Mouse (Mus musculus): Measurements from ENCODE around the gene Ttll11. TPM values are rescaled to one million over a fixed set of nuclear protein-coding genes. Genes with fewer than 3 reads are reported as not detected.

Gene Ttll11
- polyA plus RNA-seq, 1 experiment from 2014 or later, result 5.7 TPM

DNA sequence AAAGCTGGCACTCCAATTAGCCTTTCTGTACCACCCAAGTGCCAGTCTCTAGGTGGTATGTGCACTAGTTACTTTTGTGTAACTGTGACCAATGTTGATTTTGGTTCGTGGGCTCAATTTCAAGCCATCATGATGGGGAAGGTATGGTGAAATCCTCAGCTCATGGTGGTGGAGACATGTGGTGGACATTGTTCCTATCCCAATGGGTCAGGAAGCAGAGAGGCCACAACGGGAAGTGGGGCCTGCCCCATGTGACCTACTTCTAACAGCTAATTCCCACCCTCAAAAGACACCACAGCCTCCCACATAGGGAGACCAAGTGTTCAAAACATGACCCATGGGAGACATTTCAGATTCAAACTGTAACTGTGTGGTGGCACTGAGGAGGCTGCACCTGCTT is 17.0 kb upstream of the Ttll11 start:
- ATAC-seq (ENCODE audit: low FRiP score), result no peak
- H3K27ac ChIP-seq (replicated peaks), result no peak overlapping the region
- no peaks in the 10 kb centered on the region for H3K36me3 ChIP-seq
- no peak overlapping the region for H3K4me3 ChIP-seq (replicated peaks)
- no peaks in the 10 kb centered on the region for H3K27me3 ChIP-seq (replicated peaks)
- H3K4me2 ChIP-seq, result no peak overlapping the region
- H3K4me1 ChIP-seq, result no peaks in the 10 kb centered on the region
- no peak overlapping the region for H3K9ac ChIP-seq (replicated peaks)
- WGBS, result 80% methylated on average over 2 of the region's 2 CpGs
- H3K9me3 ChIP-seq (replicated peaks), result no peaks in the 10 kb centered on the region

DNA sequence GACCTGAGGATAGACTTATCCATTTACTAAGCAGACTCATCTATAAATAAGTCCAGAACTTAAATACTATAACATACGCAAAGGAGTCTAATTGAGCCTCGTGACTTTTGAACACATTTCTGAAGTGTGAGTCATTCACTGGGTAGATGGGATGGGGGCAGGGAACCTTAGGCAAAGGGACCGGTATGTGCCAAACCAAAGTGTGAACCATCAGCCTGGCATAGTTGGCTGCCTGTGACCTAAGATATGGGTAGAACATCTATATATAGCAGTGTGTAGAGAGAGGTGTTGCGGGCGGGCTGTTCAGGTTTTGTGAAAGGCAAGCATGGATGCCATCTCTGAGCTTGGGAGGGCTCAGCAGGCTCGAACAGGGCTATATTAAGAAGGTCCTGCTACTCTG is 14.6 kb upstream of the Ttll11 start:
- H3K27ac ChIP-seq (replicated peaks), result no peak overlapping the region
- H3K27me3 ChIP-seq (replicated peaks), result no peaks in the 10 kb centered on the region
- 89% methylated on average over 6 of the region's 6 CpGs for WGBS
- ATAC-seq (ENCODE audit: low FRiP score), result no peak
- H3K36me3 ChIP-seq, result no peaks in the 10 kb centered on the region
- no peak overlapping the region for H3K4me3 ChIP-seq (replicated peaks)
- H3K9ac ChIP-seq (replicated peaks), result no peak overlapping the region
- H3K9me3 ChIP-seq (replicated peaks), result no peaks in the 10 kb centered on the region
- H3K4me2 ChIP-seq, result no peak overlapping the region
- H3K4me1 ChIP-seq, result no peaks in the 10 kb centered on the region

DNA sequence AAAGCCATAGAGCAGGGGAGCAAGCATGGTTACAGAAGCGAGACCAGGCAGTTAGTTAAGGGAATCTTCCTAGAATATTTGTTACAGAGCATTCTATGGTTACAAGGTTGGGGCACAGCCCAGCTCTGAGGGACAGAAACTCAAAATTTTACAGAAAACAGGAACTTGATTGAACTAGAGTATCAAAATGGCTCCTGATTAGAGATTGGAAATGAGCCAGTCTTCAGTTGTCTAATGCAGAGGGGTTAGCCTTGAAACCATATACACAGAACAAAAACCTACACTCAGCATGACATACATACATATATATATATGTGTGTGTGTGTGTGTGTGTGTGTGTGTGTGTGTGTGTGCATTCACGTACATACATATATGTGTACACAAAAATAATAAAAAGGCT is 13.8 kb upstream of the Ttll11 start:
- Histone ChIP-seq H3K36me3 (no peaks in the 10 kb centered on the region), H3K4me2 (no peak overlapping the region), H3K4me1 (no peaks in the 10 kb centered on the region), H3K9ac (replicated peaks) (no peak overlapping the region), H3K4me3 (replicated peaks) (no peak overlapping the region), H3K27ac (replicated peaks) (no peak overlapping the region), H3K9me3 (replicated peaks) (no peaks in the 10 kb centered on the region), H3K27me3 (replicated peaks) (0 out of 2 replicates have a peak, but pooled peaks cover 1% of the 10 kb centered on the region)
- ATAC-seq (ENCODE audit: low FRiP score), result no peak
- 92% methylated on average over 2 of the region's 2 CpGs for whole genome bisulfite sequencing

DNA sequence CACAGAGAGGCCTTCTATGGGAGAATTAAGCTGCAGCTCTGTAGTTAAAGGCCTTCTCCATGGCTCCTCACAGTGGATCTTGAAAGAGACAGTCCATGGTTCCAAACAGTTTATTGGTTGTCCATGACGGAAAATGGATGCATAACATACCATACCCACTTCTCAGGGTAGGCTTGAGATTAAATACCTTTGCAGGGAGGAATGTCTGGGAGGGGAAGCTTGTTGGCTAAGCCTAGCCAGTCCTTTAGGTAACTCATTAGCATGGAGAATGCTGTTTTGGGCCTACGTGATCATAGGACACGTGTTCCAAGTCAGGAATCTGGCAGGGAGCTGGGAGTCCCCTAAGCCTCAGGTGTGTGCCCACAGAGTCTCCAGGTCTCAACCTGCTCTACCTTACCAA is 12.5 kb upstream of the Ttll11 start:
- 90% methylated on average over 3 of the region's 3 CpGs for WGBS
- 0 out of 2 replicates have a peak, but pooled peaks cover 3% of the 10 kb centered on the region for H3K27me3 ChIP-seq (replicated peaks)
- no peaks in the 10 kb centered on the region for H3K9me3 ChIP-seq (replicated peaks)
- no peak overlapping the region for H3K27ac ChIP-seq (replicated peaks)
- no peak overlapping the region for H3K4me2 ChIP-seq
- H3K36me3 ChIP-seq, result no peaks in the 10 kb centered on the region
- no peak overlapping the region for H3K9ac ChIP-seq (replicated peaks)
- ATAC-seq (ENCODE audit: low FRiP score), result no peak
- H3K4me3 ChIP-seq (replicated peaks), result no peak overlapping the region
- no peaks in the 10 kb centered on the region for H3K4me1 ChIP-seq

DNA sequence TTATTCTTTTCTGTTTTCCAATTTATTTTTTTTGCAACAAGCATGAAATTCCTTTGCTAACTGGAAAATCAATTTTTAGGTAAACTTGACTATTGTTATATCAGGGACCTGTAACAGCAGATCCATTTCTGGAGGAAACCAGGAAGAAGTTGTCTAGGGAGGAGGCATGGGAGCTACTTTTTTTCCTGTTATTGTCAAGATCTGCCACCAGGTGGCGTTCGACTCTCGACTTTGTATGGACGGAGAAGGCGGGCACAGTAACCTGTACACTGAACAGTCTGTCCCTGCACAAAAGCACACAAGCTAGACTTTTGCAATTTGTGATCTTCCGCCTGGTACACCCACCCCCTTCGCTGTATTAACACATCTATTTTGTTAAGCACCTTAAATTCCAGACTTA is 4.2 kb upstream of the Ttll11 start:
- H3K27ac ChIP-seq (replicated peaks), result no peak overlapping the region
- H3K9me3 ChIP-seq (replicated peaks), result no peaks in the 10 kb centered on the region
- ATAC-seq (ENCODE audit: low FRiP score), result no peak
- peaks cover 9% of the 10 kb centered on the region for H3K4me1 ChIP-seq
- H3K36me3 ChIP-seq, result no peaks in the 10 kb centered on the region
- 3% methylated on average over 7 of the region's 7 CpGs for WGBS
- H3K9ac ChIP-seq (replicated peaks), result no peak overlapping the region
- H3K4me3 ChIP-seq (replicated peaks), result no peak overlapping the region
- H3K27me3 ChIP-seq (replicated peaks), result 0 out of 2 replicates have a peak, but pooled peaks cover 7% of the 10 kb centered on the region
- H3K4me2 ChIP-seq, result no peak overlapping the region

DNA sequence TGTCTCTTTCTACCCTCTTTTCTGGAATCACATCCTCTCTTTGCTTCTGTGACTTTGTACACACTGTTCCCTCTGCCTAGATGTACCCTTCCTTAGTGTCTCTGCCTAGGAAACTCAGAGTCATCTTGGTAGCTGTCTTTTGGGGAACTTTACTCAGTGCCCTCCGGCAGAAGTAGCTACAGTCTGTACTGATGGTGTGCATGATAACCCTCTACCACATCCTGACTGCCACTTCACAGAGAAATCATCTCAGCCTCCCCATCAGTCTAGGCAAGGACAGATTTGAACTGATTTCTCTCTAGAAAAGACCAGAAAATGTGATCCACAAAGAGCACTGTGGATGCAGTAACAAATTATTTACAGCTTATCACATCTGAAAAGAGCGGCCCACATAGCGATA is 2.2 kb upstream of the Ttll11 start:
- Histone ChIP-seq H3K4me2 (no peak overlapping the region), H3K9ac (replicated peaks) (no peak overlapping the region), H3K4me3 (replicated peaks) (no peak overlapping the region), H3K36me3 (no peaks in the 10 kb centered on the region), H3K27me3 (replicated peaks) (0 out of 2 replicates have a peak, but pooled peaks cover 4% of the 10 kb centered on the region), H3K4me1 (peaks cover 29% of the 10 kb centered on the region), H3K27ac (replicated peaks) (no peak overlapping the region), H3K9me3 (replicated peaks) (no peaks in the 10 kb centered on the region)
- 72% methylated on average over 3 of the region's 3 CpGs for whole genome bisulfite sequencing
- ATAC-seq (ENCODE audit: low FRiP score), result no peak

DNA sequence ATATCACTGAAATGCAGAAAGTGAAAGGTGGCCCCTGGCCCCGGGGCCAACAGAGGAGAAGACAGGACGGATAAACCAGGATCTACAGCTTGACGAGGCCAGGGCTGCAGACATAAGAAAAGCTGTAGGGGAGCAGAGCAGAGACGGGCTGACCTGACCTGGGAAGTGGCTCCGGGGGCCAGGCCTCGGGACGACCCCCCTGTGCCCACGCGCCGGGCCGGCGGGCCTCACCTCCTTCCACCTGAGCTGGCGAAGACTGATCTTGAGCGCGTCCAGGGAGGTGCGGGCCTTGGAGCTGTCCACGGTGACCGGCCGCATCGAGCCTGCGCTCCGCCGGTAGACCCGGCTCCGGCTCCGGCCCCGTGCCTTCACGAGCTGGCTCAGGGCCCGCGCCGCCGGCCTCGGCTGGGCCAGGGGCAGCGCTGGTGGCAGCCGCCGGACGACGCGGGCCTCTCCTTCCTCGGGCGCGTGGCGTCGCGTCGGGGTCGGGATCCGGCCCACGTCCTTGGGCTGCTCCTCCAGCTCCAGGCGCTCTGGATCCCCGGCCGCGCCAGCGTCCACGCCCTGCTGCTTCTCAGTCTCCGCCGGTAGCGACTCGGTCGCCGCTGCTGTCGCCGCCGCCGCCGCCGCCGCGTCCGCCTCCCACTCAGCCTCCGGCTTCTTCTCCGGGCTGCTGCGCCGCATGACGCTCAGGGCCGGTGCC is 621 bp downstream of the Ttll11 start:
- peak overlapping the region; percentile 87 for H3K9ac ChIP-seq (replicated peaks)
- peak overlapping the region; percentile 96 for H3K4me2 ChIP-seq
- no peaks in the 10 kb centered on the region for H3K36me3 ChIP-seq
- H3K27me3 ChIP-seq (replicated peaks), result no peaks in the 10 kb centered on the region
- H3K4me3 ChIP-seq (replicated peaks), result peak overlapping the region; percentile 77
- no peaks in the 10 kb centered on the region for H3K9me3 ChIP-seq (replicated peaks)
- H3K27ac ChIP-seq (replicated peaks), result peak overlapping the region; percentile 89
- H3K4me1 ChIP-seq, result peaks cover 31% of the 10 kb centered on the region
- ATAC-seq (ENCODE audit: low FRiP score), result peak; percentile 74
- WGBS, result under 1% methylated on average over 58 of the region's 76 CpGs

DNA sequence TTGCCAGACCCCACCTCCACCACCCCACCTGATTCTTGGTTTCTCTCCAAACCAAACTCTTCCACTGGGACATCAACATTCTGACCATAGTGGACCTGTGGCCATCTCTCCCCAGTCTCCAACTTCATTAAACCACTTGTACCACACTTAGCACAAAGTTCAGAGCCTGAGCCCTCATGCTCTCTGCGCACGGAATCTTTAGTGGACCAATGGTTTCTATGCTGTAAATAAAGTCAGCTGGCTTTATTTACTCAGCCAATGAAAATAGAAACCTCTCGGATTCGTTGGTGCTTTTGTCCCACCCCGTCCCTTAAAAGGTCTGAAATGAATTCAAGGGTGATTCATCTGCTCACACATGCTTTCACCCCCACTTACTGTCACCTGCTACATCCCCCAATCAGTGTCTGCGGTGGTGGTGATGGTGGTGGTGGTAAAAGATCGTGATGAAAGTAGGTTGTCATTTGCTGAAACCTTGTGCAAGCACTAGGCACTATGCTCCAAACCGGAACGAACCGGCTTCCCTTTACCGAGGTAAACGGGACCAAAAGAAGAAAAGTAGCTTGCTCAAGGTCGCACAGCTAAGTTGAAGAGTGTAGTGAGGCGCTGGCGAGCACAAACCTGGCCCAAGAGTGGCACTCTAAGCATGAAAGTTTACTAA is 1.3 kb downstream of the Ttll11 start:
- no peaks in the 10 kb centered on the region for H3K9me3 ChIP-seq (replicated peaks)
- H3K36me3 ChIP-seq, result no peaks in the 10 kb centered on the region
- no peaks in the 10 kb centered on the region for H3K27me3 ChIP-seq (replicated peaks)
- H3K27ac ChIP-seq (replicated peaks), result peak overlapping the region; percentile 89
- H3K4me3 ChIP-seq (replicated peaks), result peak overlapping the region; percentile 77
- peak overlapping the region; percentile 96 for H3K4me2 ChIP-seq
- peak overlapping the region; percentile 87 for H3K9ac ChIP-seq (replicated peaks)
- peak; percentile 7; the same call in 1 of the 2 replicates for ATAC-seq (ENCODE audit: low FRiP score)
- peaks cover 31% of the 10 kb centered on the region for H3K4me1 ChIP-seq
- 11% methylated on average over 15 of the region's 15 CpGs for WGBS

DNA sequence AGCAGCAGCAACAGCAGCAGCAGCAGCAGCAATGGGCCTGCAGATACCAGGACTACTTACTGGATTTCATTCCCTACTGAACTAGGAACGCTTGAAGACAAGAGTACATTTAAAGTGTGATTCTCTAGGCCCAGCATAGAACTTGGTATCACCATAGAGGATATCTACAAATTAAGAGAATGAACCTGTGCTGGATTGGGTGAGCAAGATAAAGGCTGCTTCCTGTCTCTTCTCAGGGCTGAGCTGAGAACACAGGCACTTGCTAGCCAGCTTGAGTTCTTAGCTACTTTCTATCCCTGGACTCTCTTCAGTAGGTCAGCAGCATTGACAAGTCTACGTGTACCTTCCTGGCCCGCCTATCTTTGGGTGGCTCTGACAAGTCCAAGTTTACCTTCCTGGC is 2.0 kb downstream of the Ttll11 start:
- H3K27me3 ChIP-seq (replicated peaks), result no peaks in the 10 kb centered on the region
- WGBS, result 99% methylated on average over 3 of the region's 3 CpGs
- no peaks in the 10 kb centered on the region for H3K36me3 ChIP-seq
- H3K9me3 ChIP-seq (replicated peaks), result no peaks in the 10 kb centered on the region
- H3K9ac ChIP-seq (replicated peaks), result no peak overlapping the region
- H3K4me3 ChIP-seq (replicated peaks), result peak overlapping the region; percentile 77; the same call in 1 of the 2 replicates
- peak overlapping the region; percentile 96 for H3K4me2 ChIP-seq
- no peak overlapping the region for H3K27ac ChIP-seq (replicated peaks)
- no peak for ATAC-seq (ENCODE audit: low FRiP score)
- H3K4me1 ChIP-seq, result peaks cover 31% of the 10 kb centered on the region

DNA sequence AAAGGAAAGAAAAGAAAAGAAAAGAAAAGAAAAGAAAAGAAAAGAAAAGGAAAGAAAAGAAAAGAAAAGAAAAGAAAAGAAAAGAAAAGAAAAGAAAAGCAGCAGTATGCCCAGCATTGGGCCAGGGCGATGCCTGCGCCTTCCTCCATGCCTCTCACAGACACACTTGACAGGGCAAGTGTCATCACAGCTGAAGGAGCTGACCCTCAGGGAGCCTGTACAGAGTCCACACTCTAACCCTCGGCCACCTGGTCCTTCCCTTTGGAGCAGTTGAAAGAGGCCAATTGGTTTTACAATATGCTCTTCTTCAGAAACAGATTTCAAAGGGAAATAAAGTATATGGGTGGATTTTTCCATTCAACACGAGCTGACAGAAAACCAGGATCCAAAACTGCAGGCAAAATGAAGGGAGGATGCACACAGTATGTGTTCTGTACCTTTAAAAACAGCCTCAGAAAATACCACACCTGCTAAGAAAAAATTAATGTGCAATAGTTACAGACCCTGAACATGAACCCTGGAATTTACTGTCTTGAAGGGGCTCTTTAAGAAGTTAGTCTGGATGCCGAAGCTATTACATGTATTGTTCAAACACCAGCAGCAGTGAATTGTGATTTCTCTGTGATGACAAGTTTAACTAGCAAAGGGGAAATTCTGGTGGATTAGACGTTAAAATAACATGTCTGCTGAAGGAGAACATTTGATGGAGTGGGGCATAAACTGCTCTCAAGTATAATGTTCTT is 7.3 kb downstream of the Ttll11 start:
- Histone ChIP-seq H3K9ac (replicated peaks) (no peak overlapping the region), H3K4me2 (no peak overlapping the region), H3K27me3 (replicated peaks) (no peaks in the 10 kb centered on the region), H3K27ac (replicated peaks) (no peak overlapping the region), H3K36me3 (no peaks in the 10 kb centered on the region), H3K4me3 (replicated peaks) (no peak overlapping the region), H3K9me3 (replicated peaks) (no peaks in the 10 kb centered on the region), H3K4me1 (peaks cover 16% of the 10 kb centered on the region)
- WGBS, result 58% methylated on average over 6 of the region's 6 CpGs
- no peak for ATAC-seq (ENCODE audit: low FRiP score)

DNA sequence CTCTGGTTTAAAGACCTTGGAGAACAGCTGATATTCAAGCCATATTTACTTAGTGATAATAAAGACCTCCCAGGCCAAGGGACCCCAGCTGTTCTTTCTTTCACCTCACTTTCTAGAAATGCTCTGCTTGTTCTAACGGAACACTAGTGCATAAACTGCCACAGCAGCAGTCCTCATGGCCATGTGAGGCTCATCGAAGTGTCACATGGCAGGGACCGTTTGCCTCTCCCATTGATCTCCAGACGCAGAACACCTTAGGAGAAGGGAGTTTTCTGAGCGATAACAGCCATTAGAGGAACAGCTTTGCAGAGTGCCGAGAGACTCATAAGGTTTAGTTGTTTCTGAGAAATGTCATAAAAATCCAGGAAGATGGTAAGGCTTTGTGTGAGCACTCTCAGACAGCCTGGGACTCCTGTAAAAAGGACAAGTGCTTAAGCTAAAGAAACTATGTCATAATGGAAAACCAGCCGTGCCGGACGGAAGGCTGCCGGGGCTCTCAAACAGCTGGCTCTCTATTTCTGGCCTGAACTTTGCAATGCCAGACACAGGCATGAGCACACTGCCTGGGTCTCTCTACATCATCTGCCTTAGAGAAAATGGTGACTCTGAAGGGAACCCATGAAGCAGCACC is 13.7 kb downstream of the Ttll11 start:
- Histone ChIP-seq H3K9me3 (replicated peaks) (no peaks in the 10 kb centered on the region), H3K4me2 (no peak overlapping the region; the same call in 1 of the 2 replicates), H3K9ac (replicated peaks) (no peak overlapping the region), H3K4me1 (peaks cover 47% of the 10 kb centered on the region), H3K36me3 (no peaks in the 10 kb centered on the region), H3K4me3 (replicated peaks) (no peak overlapping the region), H3K27ac (replicated peaks) (peak overlapping the region; percentile 33; the same call in 1 of the 2 replicates), H3K27me3 (replicated peaks) (no peaks in the 10 kb centered on the region)
- no peak for ATAC-seq (ENCODE audit: low FRiP score)
- WGBS, result 48% methylated on average over 10 of the region's 10 CpGs
